Mouse (Mus musculus): ENCODE measurements around the gene Clic6. TPM values are rescaled to one million over a fixed set of nuclear protein-coding genes. Genes with fewer than 3 reads are reported as not detected.

The Clic6 gene
- total and polyA plus RNA-seq, 2 experiments from 2014 or later = 0.70 to 3.5 TPM

- Histone ChIP-seq H3K9me3 (ENCODE audit: low read length) (no peaks in the 10 kb centered on the region), H3K36me3 (ENCODE audit: insufficient read depth, low read length) (no peaks in the 10 kb centered on the region), H3K27me3 (ENCODE audit: insufficient read depth, low read length) (no peaks in the 10 kb centered on the region), H3K4me2 (ENCODE audit: low read depth, low read length, poor library complexity, severe bottlenecking) (no peak overlapping the region), H3K9ac (replicated peaks; ENCODE audit: low read length, poor library complexity, severe bottlenecking) (no peak overlapping the region), H3K27ac (ENCODE audit: low read depth, low read length) (no peak overlapping the region), H3K4me1 (ENCODE audit: insufficient read depth, low read length) (no peaks in the 10 kb centered on the region), H3K4me3 (ENCODE audit: low read depth, low read length) (no peak overlapping the region)
- DNase-seq (ENCODE audit: low spot score) = no peak
- 72% methylated on average over 6 of the region's 6 CpGs for WGBS
- no peak for TF ChIP-seq CTCF (IDR thresholded peaks at IDR 0.05)
- no peak for ATAC-seq (ENCODE audit: low FRiP score)
Observed at GRCm38 (mm10) chr16:92538356-92538755, 52.8 kb downstream of the Clic6 start.

GRCm38 (mm10) chr16:92544264-92544663 is 58.7 kb downstream of the Clic6 start:
- Histone ChIP-seq H3K4me3 (ENCODE audit: low read depth, low read length) (no peak overlapping the region), H3K27ac (ENCODE audit: low read depth, low read length) (no peak overlapping the region), H3K4me2 (ENCODE audit: low read depth, low read length, poor library complexity, severe bottlenecking) (no peak overlapping the region), H3K27me3 (ENCODE audit: insufficient read depth, low read length) (no peaks in the 10 kb centered on the region), H3K9me3 (ENCODE audit: low read length) (no peaks in the 10 kb centered on the region), H3K9ac (replicated peaks; ENCODE audit: low read length, poor library complexity, severe bottlenecking) (no peak overlapping the region), H3K4me1 (ENCODE audit: insufficient read depth, low read length) (no peaks in the 10 kb centered on the region), H3K36me3 (ENCODE audit: insufficient read depth, low read length) (no peaks in the 10 kb centered on the region)
- WGBS = 62% methylated on average over 1 of the region's 1 CpGs
- DNase-seq (ENCODE audit: low spot score) (peak; percentile 10), ATAC-seq (ENCODE audit: low FRiP score) (no peak)
- peak; percentile 63 for TF ChIP-seq CTCF (IDR thresholded peaks at IDR 0.05)

GRCm38 (mm10) chr16:92548651-92549050 is 63.1 kb downstream of the Clic6 start:
- no peak overlapping the region for H3K9ac ChIP-seq (replicated peaks; ENCODE audit: low read length, poor library complexity, severe bottlenecking)
- no peak overlapping the region for H3K4me3 ChIP-seq (ENCODE audit: low read depth, low read length)
- no peaks in the 10 kb centered on the region for H3K27me3 ChIP-seq (ENCODE audit: insufficient read depth, low read length)
- WGBS = 92% methylated on average over 9 of the region's 9 CpGs
- H3K4me1 ChIP-seq (ENCODE audit: insufficient read depth, low read length) = no peaks in the 10 kb centered on the region
- no peak overlapping the region for H3K4me2 ChIP-seq (ENCODE audit: low read depth, low read length, poor library complexity, severe bottlenecking)
- DNase-seq (ENCODE audit: low spot score) (no peak), ATAC-seq (ENCODE audit: low FRiP score) (no peak)
- H3K36me3 ChIP-seq (ENCODE audit: insufficient read depth, low read length) = no peaks in the 10 kb centered on the region
- no peak overlapping the region for H3K27ac ChIP-seq (ENCODE audit: low read depth, low read length)
- TF ChIP-seq CTCF (IDR thresholded peaks at IDR 0.05) = no peak
- no peaks in the 10 kb centered on the region for H3K9me3 ChIP-seq (ENCODE audit: low read length)

GRCm38 (mm10) chr16:92551266-92552105 is 66.0 kb downstream of the Clic6 start:
- ATAC-seq (ENCODE audit: low FRiP score) (no peak), DNase-seq (ENCODE audit: low spot score) (no peak)
- H3K36me3 ChIP-seq (ENCODE audit: insufficient read depth, low read length) = no peaks in the 10 kb centered on the region
- no peak overlapping the region for H3K4me2 ChIP-seq (ENCODE audit: low read depth, low read length, poor library complexity, severe bottlenecking)
- TF ChIP-seq CTCF (IDR thresholded peaks at IDR 0.05) = no peak
- no peak overlapping the region for H3K27ac ChIP-seq (ENCODE audit: low read depth, low read length)
- H3K4me3 ChIP-seq (ENCODE audit: low read depth, low read length) = no peak overlapping the region
- H3K9me3 ChIP-seq (ENCODE audit: low read length) = no peaks in the 10 kb centered on the region
- no peaks in the 10 kb centered on the region for H3K4me1 ChIP-seq (ENCODE audit: insufficient read depth, low read length)
- H3K27me3 ChIP-seq (ENCODE audit: insufficient read depth, low read length) = no peaks in the 10 kb centered on the region
- 76% methylated on average over 13 of the region's 13 CpGs for WGBS
- no peak overlapping the region for H3K9ac ChIP-seq (replicated peaks; ENCODE audit: low read length, poor library complexity, severe bottlenecking)

- 78% methylated on average over 9 of the region's 9 CpGs for WGBS
- no peak overlapping the region for H3K4me3 ChIP-seq (ENCODE audit: low read depth, low read length)
- no peak overlapping the region for H3K9ac ChIP-seq (replicated peaks; ENCODE audit: low read length, poor library complexity, severe bottlenecking)
- H3K4me2 ChIP-seq (ENCODE audit: low read depth, low read length, poor library complexity, severe bottlenecking) = no peak overlapping the region
- H3K9me3 ChIP-seq (ENCODE audit: low read length) = no peaks in the 10 kb centered on the region
- H3K27me3 ChIP-seq (ENCODE audit: insufficient read depth, low read length) = no peaks in the 10 kb centered on the region
- DNase-seq (ENCODE audit: low spot score) = no peak
- H3K27ac ChIP-seq (ENCODE audit: low read depth, low read length) = no peak overlapping the region
- no peaks in the 10 kb centered on the region for H3K36me3 ChIP-seq (ENCODE audit: insufficient read depth, low read length)
- ATAC-seq (ENCODE audit: low FRiP score) = no peak
- H3K4me1 ChIP-seq (ENCODE audit: insufficient read depth, low read length) = no peaks in the 10 kb centered on the region
- no peak for TF ChIP-seq CTCF (IDR thresholded peaks at IDR 0.05)
Observed at GRCm38 (mm10) chr16:92552106-92552382, 66.5 kb downstream of the Clic6 start.

GRCm38 (mm10) chr16:92552858-92553257 is 67.3 kb downstream of the Clic6 start:
- Histone ChIP-seq H3K4me2 (ENCODE audit: low read depth, low read length, poor library complexity, severe bottlenecking) (no peak overlapping the region), H3K27me3 (ENCODE audit: insufficient read depth, low read length) (no peaks in the 10 kb centered on the region), H3K27ac (ENCODE audit: low read depth, low read length) (no peak overlapping the region), H3K4me1 (ENCODE audit: insufficient read depth, low read length) (no peaks in the 10 kb centered on the region), H3K4me3 (ENCODE audit: low read depth, low read length) (no peak overlapping the region), H3K9me3 (ENCODE audit: low read length) (no peaks in the 10 kb centered on the region), H3K36me3 (ENCODE audit: insufficient read depth, low read length) (no peaks in the 10 kb centered on the region), H3K9ac (replicated peaks; ENCODE audit: low read length, poor library complexity, severe bottlenecking) (no peak overlapping the region)
- ATAC-seq (ENCODE audit: low FRiP score) = no peak
- WGBS = 72% methylated on average over 11 of the region's 11 CpGs
- no peak for DNase-seq (ENCODE audit: low spot score)
- TF ChIP-seq CTCF (IDR thresholded peaks at IDR 0.05) = no peak

Data from midbrain, postnatal 0 days (tissue).